Mouse (Mus musculus): ENCODE data around the gene Brwd3. TPM values are rescaled to one million over a fixed set of nuclear protein-coding genes. Genes with fewer than 3 reads are reported as not detected.

Gene Brwd3
- total and polyA plus RNA-seq, 3 experiments: 8.4 to 136 (median 10.8) TPM

DNA sequence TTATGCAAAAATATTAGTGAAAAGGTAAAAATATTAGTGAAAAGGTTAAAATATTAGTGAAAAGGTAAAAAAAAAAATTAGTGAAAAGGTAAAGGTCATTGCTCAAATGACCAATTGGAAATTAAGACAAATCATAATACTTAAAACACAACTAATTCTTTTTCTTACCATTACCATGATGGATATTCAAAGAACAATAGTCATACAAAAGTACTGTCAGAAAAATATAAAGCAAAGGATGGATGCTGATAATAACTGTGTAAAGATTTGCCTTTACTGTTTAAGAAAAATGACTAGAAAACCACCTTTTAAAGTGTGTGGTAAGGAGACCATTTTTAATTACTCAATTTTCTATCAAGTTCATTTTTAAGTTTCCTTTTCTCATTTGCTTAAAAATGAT is 2.9 kb downstream of the Brwd3 start:
- Histone ChIP-seq H3K9ac (ENCODE audit: control insufficient read depth, low read depth, low read length, poor library complexity, severe bottlenecking) (no peak overlapping the region), H3K27ac (ENCODE audit: control insufficient read depth, low read depth, low read length) (no peak overlapping the region), H3K36me3 (ENCODE audit: control insufficient read depth in 1 of 2, insufficient read depth in 2 of 2, low read length in 2 of 2) (peaks cover 4 to 10% of the 10 kb centered on the region in 2 experiments), H3K27me3 (ENCODE audit: control insufficient read depth in 1 of 2, insufficient read depth in 2 of 2, low read length in 2 of 2) (no peaks in the 10 kb centered on the region), H3K9me3 (replicated peaks; ENCODE audit: insufficient read depth, low read length) (no peaks in the 10 kb centered on the region), H3K4me1 (ENCODE audit: control insufficient read depth in 1 of 2, insufficient read depth in 2 of 2, low read length in 2 of 2) (peaks cover 5 to 11% of the 10 kb centered on the region in 2 experiments; a peak in 3 of 4 replicates), H3K4me3 (ENCODE audit: control insufficient read depth in 1 of 2, insufficient read depth in 1 of 2, low read depth in 2 of 2, low read length in 2 of 2) (no peak overlapping the region), H3K79me2 (ENCODE audit: control insufficient read depth, insufficient read depth, low read length, poor library complexity) (peaks cover 15% of the 10 kb centered on the region; the same call in 1 of the 2 replicates)
- DNase-seq (ENCODE audit: low read depth, low spot score): no peak
- no peak for TF ChIP-seq MAX (IDR thresholded peaks at IDR 0.05; ENCODE audit: low read length)
- no peak for TF ChIP-seq RAD21 (IDR thresholded peaks at IDR 0.05; ENCODE audit: low read depth, low read length)
- peak; percentile 76; the same call in 1 of the 2 replicates for TF ChIP-seq TBP (IDR thresholded peaks at IDR 0.05; ENCODE audit: low read depth, low read length)
- TF ChIP-seq CTCF (IDR thresholded peaks at IDR 0.05 in 2 of 3, conservative IDR thresholded peaks at IDR 0.05 in 1 of 3; ENCODE audit: control insufficient read depth in 1 of 3, insufficient read depth in 1 of 3, low read depth in 2 of 3, low read length in 3 of 3, poor library complexity in 1 of 3, severe bottlenecking in 1 of 3): no peak

DNA sequence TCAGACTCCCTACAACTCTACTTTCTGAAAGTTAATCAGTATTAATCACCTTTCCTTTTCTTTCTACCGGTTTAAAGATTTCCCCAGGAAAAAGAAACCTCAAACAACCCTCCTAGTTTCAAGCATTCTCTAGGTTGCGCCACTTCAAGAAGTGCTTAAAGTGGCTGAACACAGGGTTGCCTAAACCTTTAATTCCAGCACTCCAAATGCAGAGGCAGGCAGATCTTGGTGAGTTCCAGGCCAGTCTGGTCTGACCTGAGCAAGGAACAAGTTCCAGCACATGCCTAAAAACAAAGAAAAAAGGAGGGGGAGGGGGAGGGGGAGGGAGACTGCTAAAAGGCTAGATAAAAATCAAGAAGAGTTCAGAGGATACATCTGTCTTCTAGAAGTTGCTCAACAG is 6.1 kb downstream of the Brwd3 start:
- H3K4me3 ChIP-seq (ENCODE audit: control insufficient read depth in 1 of 2, insufficient read depth in 1 of 2, low read depth in 2 of 2, low read length in 2 of 2): no peak overlapping the region
- no peak for TF ChIP-seq HCFC1 (IDR thresholded peaks at IDR 0.05; ENCODE audit: low read depth, low read length)
- TF ChIP-seq ZKSCAN1 (IDR thresholded peaks at IDR 0.05; ENCODE audit: low read depth, low read length): no peak
- no peak for TF ChIP-seq MAX (IDR thresholded peaks at IDR 0.05; ENCODE audit: low read length)
- no peak for TF ChIP-seq ELF1 (IDR thresholded peaks at IDR 0.05; ENCODE audit: low read depth, low read length)
- no peak for TF ChIP-seq NELFE (IDR thresholded peaks at IDR 0.05; ENCODE audit: low read depth, low read length)
- TF ChIP-seq MYC (IDR thresholded peaks at IDR 0.05; ENCODE audit: low read depth, low read length): no peak
- TF ChIP-seq POLR2AphosphoS5 (IDR thresholded peaks at IDR 0.05; ENCODE audit: borderline replicate concordance, low read depth, low read length): no peak
- no peak for TF ChIP-seq SIN3A (IDR thresholded peaks at IDR 0.05; ENCODE audit: low read length)
- no peak overlapping the region for H3K27ac ChIP-seq (ENCODE audit: control insufficient read depth, low read depth, low read length)
- peaks cover 2 to 23% of the 10 kb centered on the region in 2 experiments for H3K36me3 ChIP-seq (ENCODE audit: control insufficient read depth in 1 of 2, insufficient read depth in 2 of 2, low read length in 2 of 2)
- no peak overlapping the region for H3K9ac ChIP-seq (ENCODE audit: control insufficient read depth, low read depth, low read length, poor library complexity, severe bottlenecking)
- no peaks in the 10 kb centered on the region for H3K27me3 ChIP-seq (ENCODE audit: control insufficient read depth in 1 of 2, insufficient read depth in 2 of 2, low read length in 2 of 2)
- DNase-seq (ENCODE audit: low read depth, low spot score): no peak
- H3K79me2 ChIP-seq (ENCODE audit: control insufficient read depth, insufficient read depth, low read length, poor library complexity): peaks cover 6% of the 10 kb centered on the region; the same call in 1 of the 2 replicates
- peaks cover 0 to 7% of the 10 kb centered on the region in 2 experiments; a peak in 2 of 4 replicates for H3K4me1 ChIP-seq (ENCODE audit: control insufficient read depth in 1 of 2, insufficient read depth in 2 of 2, low read length in 2 of 2)
- H3K9me3 ChIP-seq (replicated peaks; ENCODE audit: insufficient read depth, low read length): no peaks in the 10 kb centered on the region

DNA sequence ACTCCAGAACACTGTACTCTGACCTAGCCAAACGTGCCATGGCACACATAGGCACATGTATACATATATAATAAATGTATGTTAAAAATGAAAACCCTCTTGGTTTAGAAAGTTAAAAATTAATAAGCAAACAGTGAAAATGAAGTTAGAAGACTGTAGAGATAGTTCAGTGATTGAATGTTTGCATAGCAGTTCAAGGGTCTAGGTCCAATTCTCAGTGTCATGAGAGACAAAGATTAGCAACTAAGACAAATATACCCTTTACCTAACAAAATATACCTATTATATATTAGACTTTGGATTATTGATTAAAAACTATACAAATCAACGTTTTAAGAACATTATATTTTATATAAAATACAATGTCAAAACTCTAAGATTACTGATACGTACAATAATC is 36.9 kb downstream of the Brwd3 start:
- TF ChIP-seq ZC3H11A (IDR thresholded peaks at IDR 0.05; ENCODE audit: low read depth, low read length) (no peak), GABPA (IDR thresholded peaks at IDR 0.05; ENCODE audit: low read depth, low read length) (no peak), JUND (IDR thresholded peaks at IDR 0.05; ENCODE audit: low read depth, low read length) (no peak), CHD2 (IDR thresholded peaks at IDR 0.05; ENCODE audit: low read length) (no peak), RCOR1 (IDR thresholded peaks at IDR 0.05; ENCODE audit: low read depth, low read length) (no peak), ETS1 (IDR thresholded peaks at IDR 0.05; ENCODE audit: low read depth, low read length) (no peak)
- Histone ChIP-seq H3K27me3 (ENCODE audit: control insufficient read depth in 1 of 2, insufficient read depth in 2 of 2, low read length in 2 of 2) (no peaks in the 10 kb centered on the region), H3K36me3 (ENCODE audit: control insufficient read depth in 1 of 2, insufficient read depth in 2 of 2, low read length in 2 of 2) (peaks cover under 1 to 31% of the 10 kb centered on the region in 2 experiments), H3K27ac (ENCODE audit: control insufficient read depth, low read depth, low read length) (no peak overlapping the region), H3K4me3 (ENCODE audit: control insufficient read depth in 1 of 2, insufficient read depth in 1 of 2, low read depth in 2 of 2, low read length in 2 of 2) (no peak overlapping the region), H3K9me3 (replicated peaks; ENCODE audit: insufficient read depth, low read length) (no peaks in the 10 kb centered on the region), H3K79me2 (ENCODE audit: control insufficient read depth, insufficient read depth, low read length, poor library complexity) (peaks cover 1% of the 10 kb centered on the region; the same call in 1 of the 2 replicates), H3K9ac (ENCODE audit: control insufficient read depth, low read depth, low read length, poor library complexity, severe bottlenecking) (no peak overlapping the region), H3K4me1 (ENCODE audit: control insufficient read depth in 1 of 2, insufficient read depth in 2 of 2, low read length in 2 of 2) (no peaks in the 10 kb centered on the region)
- DNase-seq (ENCODE audit: low read depth, low spot score): no peak

All from MEL (cell line).